Mouse (Mus musculus): ENCODE data around the gene Gm26965.

GRCm38 (mm10) chr13:67495631-67496030 is 30.3 kb downstream of the Gm26965 start:
- no peak for TF ChIP-seq ZC3H11A (IDR thresholded peaks at IDR 0.05; ENCODE audit: borderline replicate concordance, low read depth, low read length)
- TF ChIP-seq CHD2 (IDR thresholded peaks at IDR 0.05; ENCODE audit: low read depth, low read length): peak; percentile 49; the same call in 1 of the 2 replicates
- TF ChIP-seq ZNF384 (IDR thresholded peaks at IDR 0.05; ENCODE audit: low read depth, low read length): no peak
- TF ChIP-seq MAFK (IDR thresholded peaks at IDR 0.05; ENCODE audit: insufficient read depth, low read depth, low read length): no peak
- TF ChIP-seq HCFC1 (IDR thresholded peaks at IDR 0.05; ENCODE audit: borderline replicate concordance, insufficient read depth, low read length): no peak

Data from ES-E14 (cell line).